Comparison of ENCODE assay signal across 9 mouse cellular contexts in genomic region chr14:48119648-48120270, GRCm38 (mm10). TPM values are rescaled to one million over a fixed set of nuclear protein-coding genes. Genes with fewer than 3 reads are reported as not detected.
DNase-seq lines count a peak whose midpoint lies in the region; ATAC-seq lines count a peak whose summit lies in the region.
"Had no signal": no experiment of that assay in that cellular context is flagged by ENCODE, and none has a peak within 500 bp of the region (broad histone marks: within the 10 kb centered on the region; RNA-seq: fewer than 3 reads in every experiment).

No protein-coding gene starts in this region.

- no peak overlapping the region for H3K27ac ChIP-seq in heart, embryonic 10.5 days
- H3K27ac ChIP-seq in brown adipose tissue, adult 24 weeks (replicated peaks; ENCODE audit: low read depth, low read length) = no peak overlapping the region
- no peak overlapping the region for H3K27ac ChIP-seq in hindbrain, embryonic 14.5 days
- no peak overlapping the region for H3K27ac ChIP-seq in midbrain, embryonic 11.5 days (ENCODE audit: low read depth, low read length)

- no peaks in the 10 kb centered on the region for H3K36me3 ChIP-seq in heart, embryonic 10.5 days
- no peaks in the 10 kb centered on the region for H3K36me3 ChIP-seq in hindbrain, embryonic 14.5 days (replicated peaks; ENCODE audit: control insufficient read depth, insufficient read depth)
- H3K36me3 ChIP-seq in midbrain, embryonic 11.5 days (ENCODE audit: control insufficient read depth, insufficient read depth, low read length) = no peaks in the 10 kb centered on the region

- no peak for ATAC-seq in hindbrain, embryonic 14.5 days (ENCODE audit: low FRiP score)
- no peak for ATAC-seq in midbrain, embryonic 11.5 days (ENCODE audit: low FRiP score)
- ATAC-seq in megakaryocyte, adult 5-6 weeks (ENCODE audit: poor library complexity, severe bottlenecking) = no peak

- peaks cover 13% of the 10 kb centered on the region; the same call in 1 of the 2 replicates for H3K27me3 ChIP-seq in heart, embryonic 10.5 days (ENCODE audit: insufficient read depth, poor library complexity, severe bottlenecking)
- H3K27me3 ChIP-seq in hindbrain, embryonic 14.5 days (ENCODE audit: control insufficient read depth, insufficient read depth, low read length) = no peaks in the 10 kb centered on the region
- H3K27me3 ChIP-seq in midbrain, embryonic 11.5 days (ENCODE audit: control insufficient read depth, insufficient read depth, low read length) = no peaks in the 10 kb centered on the region
- H3K27me3 ChIP-seq: CH12.LX had no signal

- peak overlapping the region; percentile 95 for H3K4me2 ChIP-seq in hindbrain, embryonic 14.5 days (replicated peaks)
- H3K4me2 ChIP-seq in midbrain, embryonic 11.5 days = peak overlapping the region; percentile 80

- H3K9ac ChIP-seq in hindbrain, embryonic 14.5 days = peak overlapping the region; percentile 18; the same call in 1 of the 2 replicates
- no peak overlapping the region for H3K9ac ChIP-seq in midbrain, embryonic 11.5 days (ENCODE audit: low read length)

- WGBS in heart, embryonic 10.5 days = 21% methylated on average over 17 of the region's 17 CpGs
- 15% methylated on average over 17 of the region's 17 CpGs for WGBS in hindbrain, embryonic 14.5 days
- WGBS in midbrain, embryonic 11.5 days = 9% methylated on average over 17 of the region's 17 CpGs

- peaks cover 22% of the 10 kb centered on the region for H3K4me1 ChIP-seq in heart, embryonic 10.5 days
- H3K4me1 ChIP-seq in brown adipose tissue, adult 24 weeks (ENCODE audit: control insufficient read depth, insufficient read depth, insufficient read length, low read length) = no peaks in the 10 kb centered on the region
- peaks cover 52% of the 10 kb centered on the region for H3K4me1 ChIP-seq in hindbrain, embryonic 14.5 days (replicated peaks; ENCODE audit: control insufficient read depth, insufficient read depth, low read length)
- H3K4me1 ChIP-seq in midbrain, embryonic 11.5 days (ENCODE audit: control insufficient read depth, insufficient read depth, low read length) = peaks cover 30% of the 10 kb centered on the region

- peak overlapping the region; percentile 89 for H3K4me3 ChIP-seq in heart, embryonic 10.5 days
- H3K4me3 ChIP-seq in brown adipose tissue, adult 24 weeks (ENCODE audit: insufficient read depth, low read depth, low read length) = peak overlapping the region; percentile 36
- peak overlapping the region; percentile 79 for H3K4me3 ChIP-seq in hindbrain, embryonic 14.5 days (replicated peaks; ENCODE audit: low read length)
- peak overlapping the region; percentile 89 for H3K4me3 ChIP-seq in midbrain, embryonic 11.5 days (ENCODE audit: low read depth, low read length)

- DNase-seq in heart, embryonic 10.5 days (ENCODE audit: low spot score) = no peak
- DNase-seq in heart, postnatal 4 days = no peak
- DNase-seq in hindbrain, embryonic 14.5 days (ENCODE audit: low spot score) = no peak
- peak; percentile 87 for DNase-seq in midbrain, embryonic 11.5 days (ENCODE audit: low spot score, missing footprints)
- DNase-seq in adrenal gland, postnatal 4 days (ENCODE audit: low spot score in 2 of 2) = no peak
- no peak for DNase-seq in urinary bladder, adult 18-20 months (ENCODE audit: low spot score in 2 of 2)

- no peaks in the 10 kb centered on the region for H3K9me3 ChIP-seq in heart, embryonic 10.5 days
- H3K9me3 ChIP-seq in hindbrain, embryonic 14.5 days (ENCODE audit: control insufficient read depth, low read length) = no peaks in the 10 kb centered on the region
- H3K9me3 ChIP-seq in midbrain, embryonic 11.5 days (ENCODE audit: control insufficient read depth, low read length) = no peaks in the 10 kb centered on the region

RNA-seq across cellular contexts. Expression of gene Peli2, which starts 0.9 kb away (rescaled TPM):
- polyA plus RNA-seq in heart, embryonic 10.5 days (2016; fragmentation: Nextera tagmentation; extraction: Ambion mirVana) = 3.1 and 5.0 TPM in 2 replicates
- 10 to 100 TPM; 12.1 to 12.8 TPM for total RNA-seq in heart, postnatal 4 days (2021)
- polyA plus RNA-seq in brown adipose tissue, adult 24 weeks (2012; ENCODE audit: insufficient read depth, insufficient read length, missing spikeins) = 18.2 and 23.7 TPM in 2 replicates
- polyA plus RNA-seq in hindbrain, embryonic 14.5 days (2014; fragmentation: Nextera tagmentation; extraction: Ambion mirVana) = 8.9 and 10.0 TPM in 2 replicates
- polyA plus RNA-seq in midbrain, embryonic 11.5 days (2014; fragmentation: Nextera tagmentation; extraction: Ambion mirVana) = 15.7 and 16.2 TPM in 2 replicates
- 10 to 100 TPM; 22.9 to 25.1 TPM for total RNA-seq in adrenal gland, postnatal 4 days (2021)
- 9.6 and 9.7 TPM in 2 replicates for total RNA-seq in megakaryocyte, adult 5-6 weeks (2015)
- 5.7 and 7.6 TPM in 2 replicates for total RNA-seq in megakaryocyte, adult 5-6 weeks (2017)
- total RNA-seq: CH12.LX had no signal

Comparison
In these comparisons a context has a peak if more than half of its experiments do, and no peak if none do; other contexts are left out.
1. H3K4me3 ChIP-seq: peak in every context shown above with its lines; median percentile 89 in heart, embryonic 10.5 days; 89 in midbrain, embryonic 11.5 days; 79 in hindbrain, embryonic 14.5 days; 36 in brown adipose tissue, adult 24 weeks.